Mouse (Mus musculus): ENCODE data around the gene Pard3b.

The Pard3b gene

DNA sequence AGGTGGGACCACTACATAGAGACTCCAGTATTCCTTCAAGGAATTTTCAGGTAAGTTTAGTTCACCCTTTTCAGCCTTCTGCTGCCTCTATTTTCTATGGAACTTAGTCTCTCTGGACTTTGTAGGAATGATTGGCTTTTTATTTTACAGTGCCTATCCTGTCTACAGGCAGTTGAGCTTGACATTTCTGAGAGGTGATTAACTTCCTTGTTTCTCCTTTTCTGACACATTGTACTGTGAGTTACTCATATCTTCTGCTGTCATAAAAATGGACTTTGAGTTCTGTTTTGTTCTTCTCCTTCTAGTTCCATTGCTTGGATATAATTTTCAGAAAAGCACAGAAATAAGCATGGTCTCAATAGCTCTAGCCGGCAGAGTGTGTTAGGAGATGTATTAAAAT, 112.4 kb downstream of the Pard3b start:
- no peak for DNase-seq (ENCODE audit: low read depth, low spot score)

DNA sequence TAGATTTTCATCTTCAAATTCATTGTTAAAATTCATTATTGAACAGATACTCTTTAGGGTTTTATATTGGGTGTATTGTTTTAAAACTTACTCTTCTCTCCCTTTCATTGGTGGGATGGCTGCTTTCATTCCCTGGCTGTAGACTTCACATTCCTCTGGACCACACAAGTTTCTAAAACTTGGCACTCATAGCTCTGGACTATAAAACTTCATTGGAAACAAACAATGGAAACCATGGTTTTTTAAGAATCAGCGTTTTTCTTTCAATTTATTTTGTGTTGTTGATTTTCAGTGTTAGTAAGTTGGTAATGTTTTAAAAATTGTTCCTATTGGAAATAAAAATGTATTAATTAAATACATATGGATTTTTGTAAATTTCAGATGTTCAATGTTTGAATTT, 118.1 kb downstream of the Pard3b start:
- no peak for DNase-seq (ENCODE audit: low read depth, low spot score)

DNA sequence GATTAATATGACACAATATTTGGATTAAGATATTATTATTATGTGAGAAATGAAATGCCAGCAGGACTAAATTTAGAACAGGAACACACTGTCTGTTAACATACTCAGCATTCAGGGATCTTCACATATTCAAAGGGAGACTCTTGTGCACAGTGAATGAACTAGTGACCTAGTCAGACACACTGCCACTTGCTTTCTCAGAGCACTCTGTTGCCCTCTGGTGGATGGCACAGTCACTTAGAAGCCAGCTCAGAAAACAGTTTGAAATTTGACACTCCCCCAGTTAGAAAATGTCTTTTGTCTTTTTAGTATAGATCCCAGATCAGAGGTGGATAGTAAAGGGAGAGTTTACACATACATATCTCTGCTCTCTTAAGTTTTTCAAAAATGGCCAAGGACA, 132.6 kb downstream of the Pard3b start:
- peak; percentile 70 for DNase-seq (ENCODE audit: low read depth, low spot score)

DNA sequence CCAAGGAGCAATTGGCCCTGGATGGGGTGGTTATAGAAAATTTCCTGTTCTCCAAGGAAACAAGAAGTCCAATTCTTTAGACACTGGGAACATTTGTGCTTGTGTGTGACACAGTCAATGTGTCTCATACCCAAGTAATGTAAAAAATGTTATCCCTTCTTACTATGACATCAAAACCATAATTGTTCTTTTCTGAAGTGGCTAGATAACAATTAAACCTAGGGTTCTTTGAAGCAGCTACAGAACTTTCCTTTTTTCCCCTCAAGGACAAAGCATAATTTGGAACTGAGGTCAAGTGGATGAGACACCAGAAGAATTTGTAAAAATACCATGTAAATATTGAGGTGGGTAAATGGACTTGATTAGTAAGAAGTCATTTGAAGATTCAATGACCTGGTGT, 140.1 kb downstream of the Pard3b start:
- DNase-seq (ENCODE audit: low read depth, low spot score) = no peak

DNA sequence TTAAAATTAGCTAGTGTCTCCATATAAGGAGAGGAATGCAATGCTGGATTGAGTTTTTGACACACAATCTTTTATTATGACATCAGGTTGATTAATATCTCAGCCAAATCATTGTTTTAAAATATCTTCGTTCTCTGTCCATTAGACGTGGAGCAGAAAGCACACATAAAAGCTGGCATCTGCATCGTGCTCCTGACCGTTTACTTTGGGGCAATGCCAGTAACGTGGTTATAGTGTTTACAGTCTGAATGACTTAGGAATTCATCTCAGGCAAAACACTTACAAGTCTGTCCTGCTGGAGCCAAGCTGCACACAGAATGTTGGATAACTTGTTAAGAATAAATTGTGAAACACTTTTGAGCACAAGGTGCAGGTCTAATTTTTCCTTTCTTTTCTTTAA, 141.3 kb downstream of the Pard3b start:
- peak; percentile 57 for DNase-seq (ENCODE audit: low read depth, low spot score)

DNA sequence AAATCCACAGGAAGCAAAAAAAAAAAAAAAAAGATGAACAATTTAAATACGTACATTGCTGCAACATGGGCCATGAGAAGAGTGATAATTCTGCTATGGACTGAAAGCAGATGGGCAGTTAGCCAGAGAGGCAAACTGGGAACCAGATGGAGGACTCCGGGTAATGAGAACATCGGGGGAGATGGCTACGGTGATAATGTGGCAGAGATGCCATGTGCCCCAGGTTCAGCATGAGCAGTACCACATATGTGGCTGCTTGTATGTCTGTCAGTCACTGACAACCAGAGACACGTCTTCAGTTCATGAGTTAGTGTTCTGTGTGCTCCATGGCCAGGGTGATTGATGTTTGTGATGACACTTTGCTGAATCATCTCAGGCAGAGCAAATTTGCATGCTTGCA, 157.7 kb downstream of the Pard3b start:
- peak; percentile 2 for DNase-seq (ENCODE audit: low read depth, low spot score)

DNA sequence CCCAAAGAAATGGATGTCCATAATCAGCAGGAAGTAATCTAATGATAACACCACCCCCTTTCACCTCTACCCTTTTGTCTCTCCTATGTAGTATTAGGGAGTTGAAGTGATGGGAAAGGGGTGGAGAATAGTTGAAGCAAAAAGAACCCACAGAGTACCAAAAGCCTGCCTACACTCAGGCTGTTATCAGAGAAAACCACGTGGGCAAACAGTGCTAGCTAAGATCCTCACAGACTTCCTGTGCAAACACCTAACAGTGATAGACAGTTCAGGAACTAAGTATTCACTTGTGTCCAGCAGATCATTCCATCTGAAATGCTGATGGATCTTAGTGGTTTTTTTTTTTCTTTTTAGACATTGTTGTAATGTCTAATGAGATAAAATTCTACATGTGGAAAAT, 181.6 kb downstream of the Pard3b start:
- no peak for DNase-seq (ENCODE audit: low read depth, low spot score)

DNA sequence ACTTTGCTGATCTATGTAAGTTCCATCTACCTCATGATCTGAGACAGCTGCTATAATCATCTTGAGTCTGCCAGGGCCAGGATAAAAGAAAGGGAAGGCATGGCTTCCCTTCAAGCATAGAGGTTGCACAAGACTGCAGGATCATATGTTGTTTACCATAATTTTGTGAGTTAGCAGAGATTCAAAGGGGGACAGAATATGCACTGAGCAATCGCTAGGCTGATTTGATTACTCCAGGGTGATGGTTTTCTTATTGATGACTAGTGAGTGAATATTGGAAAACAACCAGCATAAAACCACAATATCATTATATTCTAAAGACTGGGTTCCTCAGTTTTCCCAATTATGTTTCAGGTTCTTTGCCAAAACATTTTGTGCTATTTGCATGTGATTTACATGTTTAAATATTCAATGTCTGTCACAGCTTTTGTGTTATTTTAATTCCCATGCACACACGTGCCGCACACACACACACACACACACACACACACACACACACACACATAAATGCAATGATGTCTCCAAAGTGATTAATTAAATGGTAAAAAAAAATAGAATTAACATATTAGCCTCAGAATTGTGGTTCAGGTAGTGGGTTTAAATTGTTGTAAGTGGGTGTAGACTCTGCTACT, 187.1 kb downstream of the Pard3b start:
- DNase-seq (ENCODE audit: low read depth, low spot score) = no peak

DNA sequence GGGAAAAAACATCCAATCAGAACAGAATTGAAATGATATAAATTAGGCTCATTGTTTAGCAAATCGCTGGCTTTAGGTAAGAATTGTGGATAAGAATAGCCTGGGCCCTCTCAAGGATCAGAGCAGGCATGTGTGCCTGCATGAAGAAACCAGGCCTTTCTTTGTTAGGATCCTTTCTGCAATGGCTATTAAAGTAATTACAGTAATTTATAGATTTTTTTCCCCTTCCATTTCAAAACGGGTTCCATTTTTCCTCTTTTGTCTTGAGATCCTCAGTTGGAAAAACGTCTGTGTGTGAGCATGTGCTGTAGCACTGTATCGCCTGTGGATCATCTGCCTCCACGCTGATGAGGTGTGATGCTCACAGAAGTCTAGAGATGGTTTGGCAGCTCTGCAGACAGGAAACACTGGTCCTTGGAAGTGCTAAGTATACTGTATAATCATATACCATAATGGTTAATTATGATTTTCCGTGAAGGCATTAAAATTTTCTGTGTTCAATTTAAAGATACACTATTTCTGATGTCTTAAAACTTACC, 198.5 kb downstream of the Pard3b start:
- no peak for DNase-seq (ENCODE audit: low read depth, low spot score)

DNA sequence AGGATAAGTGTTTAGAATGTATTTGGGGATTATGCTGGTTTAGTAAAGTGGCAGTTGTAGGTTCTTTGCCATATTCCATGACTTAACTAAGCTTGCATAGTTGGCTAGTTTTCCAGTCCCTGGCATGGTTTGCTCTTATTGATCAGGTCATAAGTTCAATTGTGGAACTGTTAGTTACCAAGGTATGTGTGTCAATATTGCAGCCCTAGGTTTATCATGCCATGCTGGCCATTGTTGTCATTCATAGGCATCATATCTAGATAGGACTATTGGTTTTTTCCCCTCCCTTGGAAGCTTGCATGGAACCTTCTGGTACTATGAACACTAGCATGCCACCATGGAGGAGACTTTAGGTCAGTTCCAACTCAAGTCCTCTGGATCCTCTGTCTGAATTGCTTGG, 208.0 kb downstream of the Pard3b start:
- DNase-seq (ENCODE audit: low read depth, low spot score) = no peak

DNA sequence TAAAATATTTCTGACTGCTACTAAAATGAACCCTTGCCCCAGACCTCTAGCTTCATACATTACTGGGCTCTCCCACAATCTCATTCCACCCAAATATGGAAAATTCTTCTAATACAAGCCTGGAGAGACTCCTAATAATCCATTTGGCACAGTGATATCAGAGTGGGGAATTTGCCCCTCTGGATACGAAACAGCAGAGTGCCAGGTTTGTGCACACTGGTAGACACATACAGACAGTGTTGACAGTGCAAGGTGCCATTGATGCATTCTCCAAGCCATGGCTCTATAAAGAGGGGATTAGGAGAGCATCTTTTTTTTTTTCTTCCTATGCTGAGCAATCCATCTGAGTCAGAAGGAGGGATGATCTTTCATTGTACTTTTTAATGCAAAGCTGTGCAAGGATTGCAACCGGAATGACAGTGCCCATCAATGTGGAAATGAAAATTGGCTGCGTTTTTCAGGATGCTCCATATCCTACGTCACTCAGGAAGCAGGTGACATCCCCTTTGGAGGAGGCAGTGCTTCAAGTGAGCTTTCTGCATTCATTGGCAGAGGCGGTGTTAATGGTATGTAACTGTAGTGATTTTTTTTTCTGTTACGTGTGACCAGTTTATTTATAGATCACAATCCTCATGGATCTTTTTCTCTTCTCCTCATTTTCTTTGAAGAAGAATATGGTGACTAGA, 210.5 kb downstream of the Pard3b start:
- DNase-seq (ENCODE audit: low read depth, low spot score) = no peak

DNA sequence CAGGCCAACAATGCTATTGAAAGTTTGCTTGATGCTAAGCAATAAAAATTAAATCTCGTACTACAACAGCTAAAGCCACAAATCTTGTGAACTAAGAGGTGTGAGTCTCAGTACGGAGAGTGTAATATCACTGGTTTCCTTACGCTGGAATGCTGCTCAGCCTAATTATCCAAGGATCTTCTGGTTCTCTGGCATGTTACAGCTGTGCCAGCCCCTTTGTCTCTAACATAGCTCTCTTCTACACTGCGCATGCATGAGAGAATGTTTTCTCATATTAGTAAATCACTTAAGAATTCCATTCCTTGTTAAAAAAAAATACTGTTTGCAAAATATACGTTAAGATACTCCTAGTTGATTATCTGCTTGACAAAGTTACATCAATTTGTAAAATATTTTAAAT, 211.8 kb downstream of the Pard3b start:
- no peak for DNase-seq (ENCODE audit: low read depth, low spot score)

DNA sequence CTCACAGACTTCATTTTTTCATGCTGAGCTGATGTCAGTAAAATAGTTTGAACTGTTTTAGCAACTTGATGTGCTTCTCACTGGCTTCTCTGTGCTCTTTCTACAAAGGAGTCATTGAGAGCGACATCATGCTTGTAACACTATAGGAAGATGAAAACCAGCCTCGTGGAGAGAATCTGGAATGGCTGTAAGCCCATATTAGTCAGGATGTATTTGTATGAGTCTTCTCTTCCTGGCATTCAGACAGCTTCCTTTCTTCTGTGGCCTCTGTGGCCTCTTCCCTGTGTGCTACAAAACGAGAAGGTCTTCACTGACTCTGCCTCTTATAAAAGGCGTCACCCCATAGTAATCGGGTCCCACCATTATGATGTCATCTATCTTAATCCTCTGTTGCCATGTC, 212.6 kb downstream of the Pard3b start:
- no peak for DNase-seq (ENCODE audit: low read depth, low spot score)

DNA sequence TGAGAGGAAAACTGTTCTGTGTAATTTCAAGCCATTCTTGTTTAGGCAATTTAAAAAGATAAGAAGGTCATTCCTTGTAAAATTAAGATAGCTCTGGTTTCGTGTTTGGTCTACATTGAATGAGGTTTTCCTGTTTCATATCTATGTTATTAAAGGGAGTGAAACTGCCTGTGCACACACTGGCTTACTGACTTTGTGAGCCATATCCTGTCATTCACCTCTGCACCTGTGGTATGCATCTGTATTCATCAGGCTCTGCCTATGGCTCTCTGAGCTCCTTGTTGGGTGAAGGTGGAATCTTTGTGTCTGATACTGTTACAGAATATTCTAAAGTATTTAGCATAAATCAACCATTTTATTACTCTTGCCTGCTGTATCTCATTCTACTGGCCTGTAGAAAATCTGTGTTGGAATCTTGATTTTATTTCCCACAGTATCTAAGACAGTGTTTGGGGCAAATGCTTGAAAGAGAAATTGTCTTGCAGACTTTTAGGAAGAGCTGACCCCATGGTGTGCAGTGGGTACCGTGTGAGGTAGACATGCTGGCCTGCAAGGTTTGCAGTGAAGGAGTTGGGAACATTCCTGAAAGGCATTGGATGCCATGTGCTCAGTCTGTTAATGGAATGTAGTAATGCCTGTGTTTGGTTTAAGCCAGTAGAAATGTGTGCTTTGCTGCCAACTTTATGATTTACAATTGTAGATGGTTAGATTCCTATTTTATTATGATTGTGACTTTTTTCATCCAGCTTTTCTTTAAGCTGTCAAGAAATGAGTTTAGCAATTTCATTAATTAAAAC, 228.9 kb downstream of the Pard3b start:
- no peak for DNase-seq (ENCODE audit: low read depth, low spot score)

DNA sequence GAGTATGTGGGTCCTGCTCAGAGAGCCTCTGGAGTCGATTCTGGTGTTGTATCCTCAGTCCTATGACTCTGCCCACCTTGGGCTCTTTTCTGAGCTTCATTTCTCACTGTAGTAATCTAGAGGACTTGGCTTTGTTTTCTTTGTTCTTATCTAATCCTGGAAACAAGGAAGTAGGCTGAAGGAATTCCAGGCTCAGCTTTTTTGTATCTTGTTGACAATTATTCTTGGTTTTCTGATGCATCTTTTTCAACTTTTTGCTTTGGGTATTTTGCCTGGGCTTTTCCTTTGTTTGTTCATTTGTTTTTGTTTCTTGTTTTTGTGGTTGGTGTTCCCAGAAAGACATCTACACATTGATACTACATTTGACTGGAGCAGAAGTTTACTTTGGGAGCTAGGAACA, 236.3 kb downstream of the Pard3b start:
- DNase-seq (ENCODE audit: low read depth, low spot score) = no peak

DNA sequence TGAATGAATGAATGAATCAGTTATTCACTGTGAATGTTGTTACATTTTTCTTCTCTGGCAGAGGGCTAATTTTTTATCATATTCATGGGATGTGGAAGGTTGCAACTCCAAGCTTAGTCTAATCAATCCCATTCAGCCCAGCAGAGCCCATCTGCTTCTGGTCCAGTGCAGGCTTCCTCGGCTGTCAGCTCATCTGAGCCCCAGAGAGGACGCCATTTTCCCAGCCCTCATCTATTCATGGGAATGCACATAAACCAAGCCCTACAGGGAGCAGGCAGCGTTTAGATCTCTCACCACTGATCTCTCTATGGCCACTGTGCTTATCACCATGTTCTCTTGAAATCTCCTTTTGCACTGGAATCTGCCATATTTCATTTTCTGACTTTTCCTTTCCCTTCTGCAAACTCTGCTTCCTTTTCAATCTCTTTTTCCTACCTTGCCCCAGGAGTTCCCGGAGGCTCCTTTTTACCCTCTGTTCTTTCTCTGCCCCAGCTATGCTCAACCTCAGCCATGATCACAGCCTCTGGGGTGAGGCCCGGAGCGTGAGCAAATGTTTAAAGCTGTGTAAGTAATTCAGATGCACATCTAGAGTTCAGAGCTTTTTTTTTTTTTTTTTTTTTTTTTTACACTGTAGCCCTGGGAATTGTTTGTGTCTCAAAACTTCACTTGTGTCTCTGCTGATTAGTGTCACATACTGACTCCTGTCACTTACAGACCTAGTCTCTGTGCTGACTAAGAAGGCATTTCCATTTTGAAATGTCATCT, 241.3 kb downstream of the Pard3b start:
- DNase-seq (ENCODE audit: low read depth, low spot score) = no peak

DNA sequence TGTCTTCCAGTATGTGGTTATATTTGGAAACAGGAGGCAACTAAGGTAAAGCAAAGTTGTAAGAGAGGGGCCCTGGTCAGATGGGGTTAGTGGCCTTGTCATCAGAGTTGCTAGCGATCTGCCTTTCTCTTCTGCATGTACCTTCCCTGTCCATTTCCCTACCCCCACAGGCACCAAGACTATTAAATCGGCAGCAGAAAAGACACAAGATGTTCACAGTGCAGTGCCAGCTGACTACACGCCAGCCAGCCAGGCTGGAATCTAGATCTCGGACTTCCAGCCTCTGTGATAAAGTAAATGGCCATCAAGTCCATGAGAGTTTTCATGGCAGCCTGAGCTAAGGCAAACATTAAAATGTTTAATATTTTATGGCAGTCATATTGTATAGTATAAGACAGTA, 257.4 kb downstream of the Pard3b start:
- no peak for DNase-seq (ENCODE audit: low read depth, low spot score)

DNA sequence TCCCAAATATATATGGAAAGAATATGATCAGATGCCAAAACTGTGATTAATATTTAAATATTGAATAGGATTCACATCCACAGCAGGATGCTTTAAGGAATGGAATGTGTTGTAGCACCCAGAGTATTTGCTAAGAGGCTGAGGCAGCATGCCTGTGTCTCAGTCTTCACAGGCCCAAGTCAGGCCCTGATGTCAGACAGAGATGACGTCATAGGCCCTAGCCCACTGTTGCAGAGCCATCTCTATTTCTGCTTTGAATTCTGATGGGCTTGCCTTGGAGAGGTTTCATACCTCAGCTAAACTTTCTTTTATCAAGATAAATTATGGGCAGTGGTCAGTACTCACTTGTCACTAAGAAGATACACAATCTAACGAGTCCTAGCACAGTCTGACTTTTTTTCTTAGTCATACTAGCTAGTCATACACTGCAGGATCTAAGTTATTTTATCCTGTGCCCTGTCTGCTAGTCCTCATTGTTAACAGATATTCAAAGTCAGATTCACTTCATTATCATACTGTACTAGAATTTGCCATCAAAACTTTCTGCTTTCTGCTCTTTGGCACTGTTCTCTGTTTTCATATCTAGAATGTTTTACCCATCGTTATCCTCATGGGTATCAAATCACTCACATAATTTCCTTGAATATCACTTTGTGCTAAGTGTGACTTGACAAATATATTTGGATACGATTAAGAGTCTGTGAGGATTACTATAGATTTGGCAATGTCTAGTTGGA, 264.8 kb downstream of the Pard3b start:
- DNase-seq (ENCODE audit: low read depth, low spot score) = no peak

DNA sequence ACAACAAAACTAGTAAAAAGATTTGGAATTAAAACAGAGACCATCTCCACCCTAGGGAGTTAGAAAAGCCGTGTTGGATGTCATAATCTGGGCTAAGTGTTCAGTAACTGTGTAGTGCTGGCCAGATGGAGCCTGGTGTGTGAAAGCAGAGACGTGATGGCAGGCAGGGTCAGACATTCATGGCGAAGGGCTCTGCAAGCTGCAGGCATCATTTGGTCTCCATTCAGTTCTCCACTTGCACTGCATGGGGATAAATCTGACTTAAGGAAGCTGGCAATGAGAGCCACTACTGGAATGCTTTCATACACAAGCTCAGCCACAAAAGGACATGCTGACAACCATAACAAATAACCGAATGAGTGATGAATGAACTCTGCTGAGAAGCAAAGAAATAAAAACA, 265.4 kb downstream of the Pard3b start:
- DNase-seq (ENCODE audit: low read depth, low spot score) = peak; percentile 3

DNA sequence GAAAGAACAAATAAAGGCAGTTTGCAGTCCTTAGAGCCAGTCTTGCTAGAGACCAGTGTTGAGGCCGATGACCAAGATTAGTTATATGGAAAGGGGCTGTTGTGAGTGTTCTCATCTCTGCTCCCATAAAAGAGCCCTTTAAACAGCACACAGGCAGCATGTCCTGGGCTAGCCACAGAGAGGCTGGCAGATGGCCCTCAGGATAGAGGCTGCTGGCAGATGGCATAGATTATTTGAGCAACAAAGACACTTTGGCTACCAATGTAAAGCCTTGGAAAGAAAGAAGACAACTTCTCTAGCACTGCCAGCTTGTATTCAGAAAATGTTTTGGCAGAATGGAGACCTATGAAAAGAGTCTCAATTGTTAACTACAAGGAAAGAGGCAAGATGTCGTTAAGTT, 274.3 kb downstream of the Pard3b start:
- no peak for DNase-seq (ENCODE audit: low read depth, low spot score)

DNA sequence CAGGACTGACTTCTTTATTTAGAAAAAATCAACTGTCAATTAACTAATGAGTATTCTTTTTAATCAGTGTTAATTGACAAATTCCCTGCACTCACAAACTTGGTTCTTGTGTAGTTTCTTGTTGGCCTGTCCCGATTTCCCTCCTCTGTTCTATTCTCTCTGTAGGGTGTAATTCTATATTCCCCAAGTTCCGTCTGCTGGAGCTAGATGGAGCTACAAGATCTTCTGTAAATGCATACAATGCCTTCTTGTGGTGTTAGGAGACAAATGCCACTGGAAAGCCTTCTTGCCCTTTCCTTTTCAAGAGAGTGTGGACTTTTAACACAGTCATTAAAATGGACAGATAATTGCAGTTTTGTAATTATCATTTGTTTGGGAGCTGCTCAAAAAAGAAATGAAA, 286.3 kb downstream of the Pard3b start:
- DNase-seq (ENCODE audit: low read depth, low spot score) = peak; percentile 50
